Mouse (Mus musculus): ENCODE results near the gene Trib2. TPM values are rescaled to one million over a fixed set of nuclear protein-coding genes. Genes with fewer than 3 reads are reported as not detected.

Gene Trib2
- polyA plus RNA-seq, 1 experiment from 2014 or later, result 66.4 TPM

GRCm38 (mm10) chr12:15832674-15833052 lies 15.9 kb upstream of the Trib2 start:
- no peak for ATAC-seq (ENCODE audit: insufficient number of reproducible peaks, insufficient read depth, low FRiP score, low TSS enrichment)
- H3K4me1 ChIP-seq, result no peaks in the 10 kb centered on the region
- no peak overlapping the region for H3K27ac ChIP-seq
- 81% methylated on average over 7 of the region's 7 CpGs for WGBS
- H3K27me3 ChIP-seq, result no peaks in the 10 kb centered on the region
- H3K4me3 ChIP-seq, result no peak overlapping the region
- no peak overlapping the region for H3K9ac ChIP-seq
- H3K36me3 ChIP-seq, result no peaks in the 10 kb centered on the region
- H3K4me2 ChIP-seq (replicated peaks), result no peak overlapping the region
- H3K9me3 ChIP-seq, result no peaks in the 10 kb centered on the region

GRCm38 (mm10) chr12:15831941-15832673 lies 15.4 kb upstream of the Trib2 start:
- no peak overlapping the region for H3K9ac ChIP-seq
- no peak for ATAC-seq (ENCODE audit: insufficient number of reproducible peaks, insufficient read depth, low FRiP score, low TSS enrichment)
- H3K9me3 ChIP-seq, result no peaks in the 10 kb centered on the region
- H3K4me2 ChIP-seq (replicated peaks), result no peak overlapping the region
- H3K27me3 ChIP-seq, result no peaks in the 10 kb centered on the region
- H3K4me3 ChIP-seq, result no peak overlapping the region
- no peaks in the 10 kb centered on the region for H3K36me3 ChIP-seq
- H3K4me1 ChIP-seq, result no peaks in the 10 kb centered on the region
- 91% methylated on average over 3 of the region's 3 CpGs for WGBS
- no peak overlapping the region for H3K27ac ChIP-seq

GRCm38 (mm10) chr12:15830750-15831149 lies 14.0 kb upstream of the Trib2 start:
- ATAC-seq (ENCODE audit: insufficient number of reproducible peaks, insufficient read depth, low FRiP score, low TSS enrichment), result no peak
- no peak overlapping the region for H3K4me3 ChIP-seq
- H3K27me3 ChIP-seq, result no peaks in the 10 kb centered on the region
- WGBS, result 80% methylated on average over 3 of the region's 3 CpGs
- no peaks in the 10 kb centered on the region for H3K4me1 ChIP-seq
- H3K36me3 ChIP-seq, result no peaks in the 10 kb centered on the region
- no peak overlapping the region for H3K4me2 ChIP-seq (replicated peaks)
- no peak overlapping the region for H3K27ac ChIP-seq
- H3K9me3 ChIP-seq, result no peaks in the 10 kb centered on the region
- no peak overlapping the region for H3K9ac ChIP-seq

GRCm38 (mm10) chr12:15828815-15829398 lies 12.2 kb upstream of the Trib2 start:
- Histone ChIP-seq H3K9ac (no peak overlapping the region), H3K4me3 (no peak overlapping the region), H3K36me3 (no peaks in the 10 kb centered on the region), H3K27ac (no peak overlapping the region), H3K9me3 (no peaks in the 10 kb centered on the region), H3K27me3 (no peaks in the 10 kb centered on the region), H3K4me1 (no peaks in the 10 kb centered on the region), H3K4me2 (replicated peaks) (no peak overlapping the region)
- WGBS, result 80% methylated on average over 2 of the region's 2 CpGs
- ATAC-seq (ENCODE audit: insufficient number of reproducible peaks, insufficient read depth, low FRiP score, low TSS enrichment), result no peak

GRCm38 (mm10) chr12:15821019-15821418 lies 4.3 kb upstream of the Trib2 start:
- Histone ChIP-seq H3K4me1 (0 out of 2 replicates have a peak, but pooled peaks cover 4% of the 10 kb centered on the region), H3K27ac (no peak overlapping the region), H3K36me3 (no peaks in the 10 kb centered on the region), H3K27me3 (no peaks in the 10 kb centered on the region), H3K4me3 (no peak overlapping the region), H3K9me3 (no peaks in the 10 kb centered on the region), H3K4me2 (replicated peaks) (no peak overlapping the region), H3K9ac (no peak overlapping the region)
- no peak for ATAC-seq (ENCODE audit: insufficient number of reproducible peaks, insufficient read depth, low FRiP score, low TSS enrichment)

GRCm38 (mm10) chr12:15817365-15817764 lies 643 bp upstream of the Trib2 start:
- no peak for ATAC-seq (ENCODE audit: insufficient number of reproducible peaks, insufficient read depth, low FRiP score, low TSS enrichment)
- Histone ChIP-seq H3K4me1 (peaks cover 9% of the 10 kb centered on the region; the same call in 1 of the 2 replicates), H3K4me3 (peak overlapping the region; percentile 87), H3K27me3 (no peaks in the 10 kb centered on the region), H3K4me2 (replicated peaks) (peak overlapping the region; percentile 67), H3K36me3 (no peaks in the 10 kb centered on the region), H3K9ac (no peak overlapping the region; the same call in 1 of the 2 replicates), H3K27ac (peak overlapping the region; percentile 95), H3K9me3 (no peaks in the 10 kb centered on the region)
- WGBS, result 24% methylated on average over 4 of the region's 4 CpGs

- Histone ChIP-seq H3K27me3 (no peaks in the 10 kb centered on the region), H3K27ac (peak overlapping the region; percentile 95), H3K4me2 (replicated peaks) (peak overlapping the region; percentile 67), H3K9me3 (no peaks in the 10 kb centered on the region), H3K4me1 (peaks cover 16% of the 10 kb centered on the region), H3K4me3 (peak overlapping the region; percentile 87), H3K36me3 (no peaks in the 10 kb centered on the region), H3K9ac (peak overlapping the region; percentile 94)
- ATAC-seq (ENCODE audit: insufficient number of reproducible peaks, insufficient read depth, low FRiP score, low TSS enrichment), result peak; percentile 41
- under 1% methylated on average over 23 of the region's 23 CpGs for WGBS
Observed at GRCm38 (mm10) chr12:15816254-15816605, 492 bp downstream of the Trib2 start.

GRCm38 (mm10) chr12:15815576-15816253 lies 1.0 kb downstream of the Trib2 start:
- peak; percentile 50 for ATAC-seq (ENCODE audit: insufficient number of reproducible peaks, insufficient read depth, low FRiP score, low TSS enrichment)

GRCm38 (mm10) chr12:15815170-15815575 lies 1.5 kb downstream of the Trib2 start:
- H3K9me3 ChIP-seq, result no peaks in the 10 kb centered on the region
- peak overlapping the region; percentile 67 for H3K4me2 ChIP-seq (replicated peaks)
- H3K27ac ChIP-seq, result peak overlapping the region; percentile 95
- under 1% methylated on average over 23 of the region's 23 CpGs for WGBS
- H3K9ac ChIP-seq, result peak overlapping the region; percentile 94
- no peaks in the 10 kb centered on the region for H3K27me3 ChIP-seq
- H3K4me3 ChIP-seq, result peak overlapping the region; percentile 87
- ATAC-seq (ENCODE audit: insufficient number of reproducible peaks, insufficient read depth, low FRiP score, low TSS enrichment), result no peak
- H3K4me1 ChIP-seq, result peaks cover 22% of the 10 kb centered on the region
- H3K36me3 ChIP-seq, result no peaks in the 10 kb centered on the region

More at GRCm38 (mm10) chr12:15815576-15816253, 1.0 kb downstream of the Trib2 start:
- H3K36me3 ChIP-seq, result no peaks in the 10 kb centered on the region
- under 1% methylated on average over 49 of the region's 49 CpGs for WGBS
- H3K4me3 ChIP-seq, result peak overlapping the region; percentile 87
- peak overlapping the region; percentile 67 for H3K4me2 ChIP-seq (replicated peaks)
- H3K27me3 ChIP-seq, result no peaks in the 10 kb centered on the region
- H3K27ac ChIP-seq, result peak overlapping the region; percentile 95
- H3K9me3 ChIP-seq, result no peaks in the 10 kb centered on the region
- peaks cover 21% of the 10 kb centered on the region for H3K4me1 ChIP-seq
- H3K9ac ChIP-seq, result peak overlapping the region; percentile 94

GRCm38 (mm10) chr12:15814249-15815081 lies 2.3 kb downstream of the Trib2 start:
- Histone ChIP-seq H3K36me3 (peaks cover 4% of the 10 kb centered on the region), H3K9ac (peak overlapping the region; percentile 94), H3K9me3 (no peaks in the 10 kb centered on the region), H3K4me1 (peaks cover 27% of the 10 kb centered on the region), H3K4me2 (replicated peaks) (peak overlapping the region; percentile 67), H3K27me3 (no peaks in the 10 kb centered on the region), H3K4me3 (peak overlapping the region; percentile 87), H3K27ac (peak overlapping the region; percentile 95)
- WGBS, result under 1% methylated on average over 32 of the region's 32 CpGs
- no peak for ATAC-seq (ENCODE audit: insufficient number of reproducible peaks, insufficient read depth, low FRiP score, low TSS enrichment)

GRCm38 (mm10) chr12:15813819-15814165 lies 2.9 kb downstream of the Trib2 start:
- 10% methylated on average over 5 of the region's 5 CpGs for WGBS
- Histone ChIP-seq H3K4me1 (peaks cover 28% of the 10 kb centered on the region), H3K4me2 (replicated peaks) (peak overlapping the region; percentile 67), H3K9me3 (no peaks in the 10 kb centered on the region), H3K4me3 (peak overlapping the region; percentile 87), H3K36me3 (peaks cover 7% of the 10 kb centered on the region), H3K9ac (peak overlapping the region; percentile 94), H3K27me3 (no peaks in the 10 kb centered on the region), H3K27ac (no peak overlapping the region; the same call in 1 of the 2 replicates)
- no peak for ATAC-seq (ENCODE audit: insufficient number of reproducible peaks, insufficient read depth, low FRiP score, low TSS enrichment)

Measured in embryonic facial prominence, embryonic 12.5 days (tissue).